Mouse (Mus musculus) megakaryocyte-erythroid progenitor cell, adult 5-6 weeks (primary cell): Measurements from ENCODE around the gene Pmis2. TPM values are rescaled to one million over a fixed set of nuclear protein-coding genes. Genes with fewer than 3 reads are reported as not detected.

Experiments used
- ATAC-seq: replicated peaks from 2 replicates; pipeline ENCODE4 v1.8.0; 2016; ENCODE audit warnings: mild to moderate bottlenecking, inconsistent platforms; ENCODE audit not compliant: severe bottlenecking, poor library complexity, low FRiP score, low TSS enrichment
- total RNA-seq, 2 experiments: library from RNA; stranded (forward) in 1 of 2; stranded (reverse) in 1 of 2; fragments of 200-1000, 215-1000 nt in 1 of 2; fragments of >200 nt in 1 of 2; fragmentation: Nextera tagmentation in 1 of 2; gene quantifications; 2 replicates each; pipeline ENCODE4 v1.2.3; 2014 to 2017

Gene Pmis2
- total RNA-seq (2014; fragmentation: Nextera tagmentation) (not detected in 2 replicates), total RNA-seq (2017) (not detected in 2 replicates)

DNA sequence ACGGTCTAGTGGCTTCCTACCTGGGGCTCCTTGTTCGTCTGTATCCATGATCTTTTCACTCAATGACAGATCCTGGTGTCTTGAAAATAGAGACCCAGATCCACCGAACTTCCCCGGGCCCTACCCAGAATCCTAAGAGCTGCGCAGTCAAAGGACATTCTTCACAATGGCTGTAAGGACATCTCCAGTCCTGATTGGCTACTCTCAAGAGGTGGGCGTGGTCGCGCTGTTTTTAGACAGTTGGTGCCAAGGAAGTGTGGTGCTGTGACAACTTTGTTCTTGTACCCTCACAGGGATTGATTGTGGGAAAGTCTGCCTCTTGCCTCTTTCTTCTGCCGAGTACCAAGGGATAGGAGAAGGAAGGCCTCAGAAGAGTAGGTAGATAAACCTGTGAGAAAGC is at the start of gene Pmis2:
Pmis2 (minus strand) TSS at position 126 of the 400 bp plus-strand sequence.
- ATAC-seq, result no peak

DNA sequence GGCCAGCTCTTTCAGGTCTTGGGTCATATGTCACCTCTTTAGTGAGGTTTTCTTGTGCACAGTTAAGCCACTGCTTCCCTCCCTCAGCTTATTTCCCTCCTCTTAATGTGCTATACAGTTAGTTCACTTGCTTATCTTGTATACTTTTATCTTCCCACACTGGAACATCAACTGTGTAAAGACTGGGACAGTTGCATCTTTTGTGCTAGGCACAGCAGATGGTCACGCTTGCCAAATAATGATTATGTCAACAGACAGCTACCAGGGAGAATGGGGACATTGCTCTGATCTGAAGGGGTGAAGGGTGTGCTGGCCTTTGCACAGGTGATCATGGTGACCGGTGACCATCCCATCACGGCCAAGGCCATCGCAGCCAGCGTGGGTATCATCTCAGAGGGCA is 48.3 kb upstream of the Pmis2 start:
- no peak for ATAC-seq

DNA sequence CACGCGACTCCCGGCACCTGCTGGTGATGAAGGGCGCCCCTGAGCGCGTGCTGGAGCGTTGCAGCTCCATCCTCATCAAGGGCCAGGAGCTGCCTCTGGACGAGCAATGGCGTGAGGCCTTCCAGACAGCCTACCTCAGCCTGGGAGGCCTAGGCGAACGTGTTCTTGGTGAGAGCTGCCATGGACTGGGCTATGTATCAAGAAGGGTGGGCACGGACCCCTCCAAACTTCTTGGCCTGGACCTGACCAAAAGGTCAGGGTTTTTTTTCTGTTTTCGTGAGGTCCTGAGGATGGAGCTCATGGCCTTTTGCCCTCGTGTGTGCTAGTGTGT is 46.3 kb upstream of the Pmis2 start:
- no peak for ATAC-seq

DNA sequence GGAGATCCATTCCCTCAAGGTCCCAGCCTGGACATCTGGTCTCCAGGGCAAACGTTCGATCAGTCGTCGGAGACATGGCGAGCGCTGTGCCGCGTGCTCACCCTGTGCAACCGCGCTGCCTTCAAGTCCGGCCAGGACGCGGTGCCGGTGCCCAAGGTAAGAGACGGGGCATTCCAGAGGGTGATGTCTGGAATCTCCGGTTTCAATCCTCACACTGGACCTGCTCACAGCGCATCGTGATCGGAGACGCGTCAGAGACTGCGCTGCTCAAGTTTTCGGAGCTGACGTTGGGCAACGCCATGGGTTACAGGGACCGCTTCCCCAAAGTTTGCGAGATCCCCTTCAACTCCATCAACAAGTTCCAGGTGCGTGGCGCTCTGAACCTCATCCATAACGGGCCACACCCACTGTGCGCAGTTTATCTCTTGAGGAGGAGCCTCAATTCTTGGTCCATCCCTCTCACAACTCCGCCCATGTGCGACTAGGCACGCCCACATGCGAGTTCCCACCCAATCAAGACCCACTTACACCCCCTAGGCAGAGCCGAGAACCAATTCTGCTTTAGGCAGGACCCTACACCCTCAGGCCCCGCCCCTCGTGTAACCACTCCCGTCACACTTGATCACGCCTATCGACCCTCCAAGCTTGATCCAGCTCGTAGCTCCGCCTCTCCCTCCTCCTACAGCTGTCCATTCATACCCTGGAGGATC is 45.8 kb upstream of the Pmis2 start:
- ATAC-seq, result peak; percentile 97

DNA sequence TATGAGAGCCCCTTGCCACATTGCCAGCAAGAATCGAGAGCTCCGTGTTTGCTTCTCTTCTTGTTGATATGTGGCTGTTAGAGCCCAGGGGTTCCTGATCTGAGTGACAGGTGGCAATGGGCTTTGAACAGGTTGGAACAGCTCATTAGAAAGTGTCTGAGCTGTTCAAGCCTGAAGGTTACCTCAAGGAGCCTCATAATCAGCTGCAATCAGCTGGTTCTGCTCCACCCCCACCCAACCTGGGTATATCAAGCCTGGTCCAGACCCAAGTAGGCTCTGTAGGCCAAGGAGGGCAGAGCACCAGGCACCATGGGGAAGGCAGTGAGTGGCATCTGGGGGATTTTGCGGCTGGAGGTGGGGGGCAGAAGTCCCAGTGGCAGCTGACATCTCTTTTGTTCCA is 40.5 kb upstream of the Pmis2 start, which contains the start of gene Atp4a:
Atp4a (plus strand) TSS at position 268 of the 400 bp plus-strand sequence.
- ATAC-seq, result 0 out of 2 replicates have a peak, but pooled peaks have one; percentile 35

DNA sequence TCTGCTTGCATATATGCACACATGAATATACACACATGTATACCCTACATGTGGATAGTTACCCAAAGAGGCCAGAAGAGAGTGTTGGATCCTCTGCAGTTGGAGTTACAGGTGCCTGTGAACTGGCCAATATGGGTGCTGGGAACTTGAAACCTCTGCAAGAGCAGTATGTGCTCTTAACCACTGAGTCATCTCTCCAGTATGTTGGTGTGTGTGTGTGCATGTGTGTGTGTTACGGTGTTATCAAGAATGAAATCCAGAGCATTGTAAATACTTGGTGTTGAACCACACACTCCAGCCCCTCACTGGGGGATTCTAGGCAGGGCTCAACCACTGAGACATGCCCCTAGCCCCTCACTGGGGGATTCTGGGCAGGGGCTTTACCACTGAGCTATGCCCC is 36.0 kb upstream of the Pmis2 start:
- no peak for ATAC-seq

DNA sequence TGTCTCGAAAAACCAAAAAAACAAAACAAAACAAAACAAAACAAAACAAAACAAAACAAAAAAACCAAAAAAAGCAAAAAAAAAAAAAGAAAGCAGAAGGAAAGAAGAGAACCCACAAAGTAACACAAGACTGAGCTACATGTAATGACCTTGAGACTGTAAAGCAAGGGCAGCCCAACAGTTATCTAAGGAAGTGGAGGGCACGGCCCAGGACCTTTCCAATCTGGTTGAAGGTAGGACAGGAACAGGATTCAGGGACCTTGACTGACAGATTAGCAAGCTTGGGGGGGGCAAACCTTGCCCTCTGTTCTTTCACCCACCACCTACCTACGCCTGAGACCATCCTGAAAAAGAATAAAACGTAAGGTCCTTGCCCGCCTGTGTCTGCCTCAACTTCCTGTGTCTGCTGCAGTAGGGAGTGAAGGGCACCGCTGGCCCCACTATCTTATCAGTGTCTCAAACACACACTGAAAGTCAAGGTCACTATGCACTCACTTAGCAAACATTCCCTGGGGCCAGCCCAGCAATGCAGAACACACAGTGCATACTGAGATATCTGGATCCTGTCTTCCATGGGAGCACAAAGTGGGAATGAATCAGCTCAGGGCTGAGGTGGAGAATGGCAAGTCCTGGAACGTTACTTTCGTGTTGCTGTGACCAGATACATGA is 34.9 kb upstream of the Pmis2 start:
- ATAC-seq, result peak; percentile 70; the same call in 1 of the 2 replicates

DNA sequence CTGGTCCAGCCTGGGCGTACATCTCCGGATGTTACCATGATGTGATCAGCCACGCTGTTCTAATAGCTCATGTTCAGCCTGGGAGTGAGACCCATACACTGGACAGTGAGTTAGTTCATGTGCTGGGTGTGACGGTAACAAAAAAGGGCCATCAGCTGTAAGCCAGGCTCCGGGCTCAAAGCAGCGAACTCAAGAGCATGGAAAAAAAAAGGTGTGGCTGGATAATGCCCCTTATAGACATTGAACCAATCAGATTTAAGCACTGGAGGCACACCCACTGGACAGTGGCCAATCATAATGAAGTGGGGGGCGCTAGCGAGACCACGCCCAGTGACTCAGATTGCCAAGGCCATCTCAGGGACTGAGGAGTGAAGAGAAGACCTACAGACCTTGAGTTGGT is 27.2 kb upstream of the Pmis2 start, which contains the start of gene 2200002J24Rik:
2200002J24Rik (plus strand) TSS at position 338 of the 400 bp plus-strand sequence.
- peak; percentile 55; the same call in 1 of the 2 replicates for ATAC-seq

DNA sequence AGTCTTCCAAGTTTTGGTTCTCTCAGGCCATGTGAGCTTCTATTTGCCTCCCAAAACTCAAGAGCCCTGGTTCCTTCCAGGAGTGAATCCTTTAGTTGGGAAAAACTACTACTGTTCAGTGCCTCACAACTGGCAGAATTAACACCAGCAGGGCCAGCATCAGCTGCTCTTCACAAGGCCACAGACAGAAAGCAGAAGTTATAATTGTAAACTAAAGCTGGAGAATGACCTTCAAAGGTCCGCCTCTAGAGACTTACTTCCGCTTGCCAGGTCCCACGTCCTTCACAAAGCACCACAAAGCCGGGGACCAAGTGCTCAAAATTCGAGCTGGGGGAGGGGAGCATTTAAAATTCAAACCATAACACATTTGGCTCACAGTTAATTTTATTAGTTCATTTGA is 26.7 kb upstream of the Pmis2 start:
- no peak for ATAC-seq

DNA sequence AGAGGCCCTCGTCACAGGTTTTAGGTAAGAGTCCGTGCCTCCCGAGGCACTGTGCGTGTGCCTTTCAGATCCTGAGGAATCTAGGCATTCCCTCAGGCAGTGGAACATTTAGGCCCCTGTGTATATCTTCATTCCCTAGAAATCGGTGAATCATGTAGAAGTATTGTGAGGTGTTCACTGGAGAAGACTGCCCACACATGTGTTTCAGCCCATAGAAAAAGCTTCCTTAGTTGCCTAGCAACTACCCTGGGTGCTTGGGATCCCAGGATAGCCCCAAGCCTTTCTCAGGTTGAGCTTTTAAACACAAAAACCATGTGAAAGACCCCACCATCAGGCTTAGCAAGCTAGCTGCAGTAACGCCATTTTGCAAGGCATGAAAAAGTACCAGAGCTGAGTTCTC is 16.9 kb upstream of the Pmis2 start:
- ATAC-seq, result no peak

DNA sequence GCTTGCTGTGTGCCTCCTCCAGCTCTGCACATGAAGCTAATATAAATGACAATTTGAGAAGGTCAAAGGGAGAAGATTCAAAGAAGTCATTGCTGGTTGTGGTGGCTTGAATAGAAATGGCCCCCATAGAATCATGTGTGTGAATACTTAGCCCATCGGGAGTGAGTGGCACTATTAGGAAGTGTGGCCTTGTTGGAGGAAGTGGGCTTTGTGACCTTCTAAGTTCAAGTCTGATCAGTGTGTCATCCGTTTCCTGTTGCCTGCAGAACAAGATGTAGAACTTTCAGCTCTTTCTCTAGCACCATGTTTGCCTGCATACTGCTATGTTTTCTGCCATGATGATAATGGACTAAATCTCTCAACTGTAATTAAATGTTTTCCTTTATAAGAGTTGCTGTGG is 12.0 kb upstream of the Pmis2 start:
- no peak for ATAC-seq

DNA sequence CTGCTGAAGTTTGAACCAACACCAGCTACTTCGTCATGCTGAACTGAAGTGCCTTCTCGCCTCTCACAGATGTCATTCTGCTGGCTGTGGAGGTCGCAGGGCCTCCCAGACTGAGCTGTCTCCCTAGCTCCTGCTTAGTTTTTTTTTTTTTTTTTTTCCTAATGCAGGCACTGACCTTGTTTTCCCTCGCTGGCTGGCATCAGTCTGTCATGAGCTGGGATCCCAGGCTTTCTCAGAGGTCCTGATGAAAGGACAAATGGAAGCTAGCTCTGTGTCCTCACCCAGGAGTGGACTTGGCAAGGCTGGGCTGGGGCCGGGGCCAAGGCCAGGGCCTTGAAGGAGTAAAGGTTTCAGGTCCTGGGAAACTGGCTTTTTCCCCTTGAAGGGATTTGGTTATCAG is 10.5 kb upstream of the Pmis2 start:
- no peak for ATAC-seq

DNA sequence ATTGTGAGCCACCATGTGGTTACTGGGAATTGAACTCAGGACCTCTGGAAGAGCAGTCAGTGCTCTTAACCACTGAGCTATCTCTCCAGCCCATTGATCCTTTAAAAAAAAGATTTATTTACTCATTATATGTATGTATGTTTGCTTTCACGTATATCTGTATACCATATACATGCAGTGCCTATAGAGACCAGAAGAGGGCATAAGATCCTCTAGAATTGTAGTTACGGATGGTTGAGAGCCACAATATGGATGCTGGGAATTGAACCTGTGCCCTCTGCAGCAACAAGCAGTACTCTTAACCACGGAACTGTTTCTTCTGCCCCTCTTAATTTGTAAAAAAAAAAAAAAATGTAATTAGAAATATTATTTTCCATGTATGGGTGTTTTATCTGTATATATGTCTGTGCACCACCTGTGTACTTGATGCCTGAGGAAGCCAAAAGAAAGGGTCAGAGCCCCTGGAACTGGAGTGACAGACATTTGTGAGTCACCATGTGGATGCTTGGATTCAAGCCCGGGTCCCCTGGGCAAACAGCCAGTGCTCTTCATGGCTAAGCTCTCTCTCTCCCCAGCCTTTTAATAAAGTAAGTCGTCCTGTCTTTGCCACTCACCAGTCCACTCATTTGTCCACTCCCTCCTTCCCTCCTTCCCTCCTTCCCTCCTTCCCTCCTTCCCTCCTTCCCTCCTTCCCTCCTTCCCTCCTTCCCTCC is 7.0 kb upstream of the Pmis2 start:
- no peak for ATAC-seq

DNA sequence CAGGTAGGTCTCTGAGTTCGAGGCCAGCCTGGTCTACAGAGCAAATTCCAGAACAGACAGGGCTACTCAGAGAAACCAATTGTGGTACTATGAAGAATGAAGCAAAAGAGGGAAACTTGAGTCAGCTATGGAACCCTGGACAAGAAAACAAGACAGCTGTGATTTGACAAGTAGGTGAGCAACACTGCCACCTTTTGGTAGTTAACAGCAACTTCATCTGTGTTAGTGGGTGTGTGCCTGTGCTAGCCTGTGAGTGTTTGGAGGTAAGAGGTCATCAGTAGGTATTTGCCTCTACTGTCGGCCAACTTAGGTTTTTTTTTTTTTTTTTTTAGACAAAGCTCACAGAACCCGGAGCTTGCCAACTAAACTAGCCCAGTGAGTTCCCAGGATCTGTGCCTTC is 2.2 kb downstream of the Pmis2 start:
- peak; percentile 55 for ATAC-seq

DNA sequence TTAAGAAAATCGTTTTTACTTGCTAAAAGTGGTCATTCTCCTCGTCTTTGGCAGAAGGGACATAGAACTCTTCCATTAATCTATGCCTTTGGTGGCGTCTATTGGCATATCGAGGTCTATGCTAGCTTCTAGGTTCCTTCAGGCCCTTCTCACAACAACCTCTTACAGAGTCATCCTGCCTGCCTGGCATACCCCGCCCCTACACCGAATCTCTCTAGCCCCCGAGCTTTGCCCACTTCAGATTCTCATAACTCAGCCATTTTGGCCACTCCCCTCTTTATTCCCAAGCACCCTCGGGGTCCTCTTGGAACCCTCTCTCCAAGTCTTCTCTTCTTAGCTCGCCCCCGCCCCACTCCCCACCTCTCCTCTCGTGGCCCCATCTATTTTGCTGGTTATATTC is 6.1 kb downstream of the Pmis2 start:
- ATAC-seq, result no peak

DNA sequence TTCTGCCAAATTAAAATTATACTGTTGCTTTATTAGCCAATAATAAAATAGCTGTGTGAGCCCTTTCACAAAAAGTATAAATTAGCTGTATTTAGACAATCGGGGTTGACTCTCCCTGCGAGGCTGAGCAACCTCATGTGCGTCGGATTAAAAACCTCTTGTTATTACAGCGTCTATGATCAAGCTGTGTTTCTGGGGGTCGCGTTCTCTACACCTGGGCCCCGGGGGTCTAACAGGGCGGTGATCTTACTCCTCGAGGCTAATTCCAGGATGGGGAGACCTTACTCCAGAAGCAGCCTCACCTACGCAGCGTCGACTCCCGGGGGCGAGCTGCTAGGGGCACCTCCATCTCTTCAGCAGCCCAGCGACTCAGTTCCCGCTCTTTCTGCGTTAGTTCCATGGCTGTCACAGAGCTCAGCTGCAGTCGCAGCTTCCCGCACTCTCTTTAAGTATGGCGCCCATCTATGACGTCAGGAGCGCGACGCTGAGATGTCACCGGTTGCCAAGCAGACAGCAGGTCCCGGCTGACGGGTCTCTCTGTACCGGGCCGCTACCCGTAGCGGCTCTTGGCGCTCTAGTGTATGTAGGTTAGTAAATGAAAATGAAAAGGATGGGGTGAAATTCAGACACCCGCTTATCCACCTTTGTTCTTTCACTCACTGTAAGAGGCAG is 6.7 kb downstream of the Pmis2 start, which contains the start of gene Haus5:
Haus5 (minus strand) TSS at position 466 of the 672 bp plus-strand sequence.
- ATAC-seq, result peak; percentile 98

DNA sequence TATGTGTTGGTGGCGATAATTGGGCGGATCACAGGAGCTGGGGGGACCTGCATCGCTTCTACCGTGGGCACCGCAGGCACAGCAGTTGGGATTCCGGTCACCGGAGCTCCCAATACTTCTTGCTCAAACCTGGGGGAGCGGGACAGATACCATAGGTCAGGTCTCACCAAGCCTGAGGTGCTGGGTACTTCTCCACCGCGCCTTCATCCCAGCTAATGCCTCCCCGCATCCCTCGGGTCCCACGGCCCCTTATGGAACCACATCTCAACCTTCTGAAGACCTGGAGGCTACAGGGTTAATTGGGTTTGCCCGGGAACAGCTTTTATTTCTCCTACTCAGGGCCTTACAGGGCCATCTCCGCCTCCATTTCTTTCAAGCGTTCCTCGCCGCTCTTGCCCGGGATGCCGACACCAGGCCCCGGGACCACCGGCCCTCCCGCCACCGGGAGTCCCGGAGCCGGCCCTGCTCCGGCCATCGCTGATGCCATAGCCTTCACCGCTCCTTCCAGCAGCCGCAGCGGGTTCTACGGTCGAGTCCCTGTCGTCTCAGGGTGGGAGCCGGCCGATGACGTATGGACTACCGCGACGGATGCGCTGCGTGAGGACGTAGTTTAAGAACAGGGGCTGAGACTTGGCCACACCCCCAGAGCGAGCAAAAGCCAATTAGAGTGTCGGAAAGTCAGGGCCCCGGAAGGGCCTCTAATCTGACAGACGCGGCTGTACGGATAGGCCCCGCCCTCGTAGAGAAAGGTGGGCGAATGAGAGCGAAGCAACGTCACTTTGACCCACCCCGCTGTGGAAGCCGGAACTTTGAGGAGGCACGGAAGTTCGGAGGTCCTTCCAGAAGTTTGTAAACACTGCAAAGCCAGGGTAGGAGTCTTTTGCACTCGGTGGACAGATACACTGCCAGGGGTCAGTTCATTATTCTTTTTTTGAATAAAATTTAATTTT is 21.5 kb downstream of the Pmis2 start, which contains the start of gene Rbm42:
Rbm42 (minus strand) TSS at position 727 of the 950 bp plus-strand sequence.
- ATAC-seq, result peak; percentile 100

DNA sequence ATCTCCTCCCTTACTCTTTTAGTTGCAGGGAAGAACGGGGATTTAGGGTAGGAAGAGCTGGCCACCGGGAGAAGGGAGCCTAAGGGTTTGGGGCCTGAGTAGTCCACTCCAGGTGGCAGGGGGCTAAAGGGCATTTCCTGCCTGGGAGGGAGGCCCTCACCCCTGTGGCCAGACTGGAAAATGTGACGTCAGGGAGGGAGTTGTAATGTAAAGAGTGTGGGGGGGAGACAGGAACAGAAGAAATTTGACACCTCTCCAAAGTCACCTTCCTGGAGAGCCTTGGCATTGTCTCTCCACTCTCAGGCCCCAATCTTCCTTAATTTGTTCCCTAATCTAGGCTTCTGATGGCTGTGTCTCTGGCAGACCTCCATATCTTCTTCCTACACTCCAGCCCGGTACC is 32.3 kb downstream of the Pmis2 start:
- ATAC-seq, result no peak

DNA sequence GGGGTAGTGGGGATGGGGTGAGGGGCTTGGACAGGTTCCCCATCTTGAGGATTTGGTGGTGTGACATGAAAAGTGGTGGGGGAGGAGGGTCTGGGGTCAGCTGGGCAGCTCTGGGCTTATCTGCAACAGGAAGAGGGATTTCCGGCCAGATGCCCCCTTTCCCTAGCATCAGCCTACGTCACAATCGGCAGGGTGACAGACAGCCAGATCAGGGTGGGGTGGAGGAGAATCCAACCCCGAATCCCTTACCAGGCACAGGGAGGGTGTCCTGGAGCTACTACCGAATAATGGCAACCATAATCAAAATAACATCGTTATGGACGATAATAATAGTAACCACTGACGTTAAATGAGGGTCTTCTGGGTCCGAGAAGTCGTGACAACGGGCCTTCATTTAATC is 35.0 kb downstream of the Pmis2 start:
- no peak for ATAC-seq
